Mouse (Mus musculus) kidney, postnatal 10 days (tissue): ENCODE results near the gene Dnase2b.

Experiments used
- DNase-seq: peaks from one replicate; pipeline ENCODE4 v3.0.0; 2021; ENCODE audit warnings: mixed read lengths

The Dnase2b gene

GRCm38 (mm10) chr3:146615496-146615895, at the start of gene Dnase2b:
TSS of gene Dnase2b (minus strand) at chr3:146615596.
- no peak for DNase-seq

GRCm38 (mm10) chr3:146661907-146662306, 46.5 kb upstream of the Dnase2b start:
- no peak for DNase-seq

- DNase-seq = no peak
Observed at GRCm38 (mm10) chr3:146661001-146661400, 45.6 kb upstream of the Dnase2b start.

GRCm38 (mm10) chr3:146659321-146659720, 43.9 kb upstream of the Dnase2b start:
- no peak for DNase-seq

- no peak for DNase-seq
Observed at GRCm38 (mm10) chr3:146658061-146658639, 42.8 kb upstream of the Dnase2b start.

- no peak for DNase-seq
Observed at GRCm38 (mm10) chr3:146657433-146657832, 42.0 kb upstream of the Dnase2b start.

GRCm38 (mm10) chr3:146655111-146655577, 39.7 kb upstream of the Dnase2b start:
- no peak for DNase-seq

GRCm38 (mm10) chr3:146653692-146654091, 38.3 kb upstream of the Dnase2b start:
- no peak for DNase-seq

- DNase-seq = no peak
Observed at GRCm38 (mm10) chr3:146652431-146652830, 37.0 kb upstream of the Dnase2b start.

- DNase-seq = no peak
Observed at GRCm38 (mm10) chr3:146651217-146651616, 35.8 kb upstream of the Dnase2b start, which contains the start of gene 4930503B20Rik. TSS of gene 4930503B20Rik (minus strand) at chr3:146651317.

- DNase-seq = no peak
Observed at GRCm38 (mm10) chr3:146650716-146651115, 35.3 kb upstream of the Dnase2b start.

- DNase-seq = no peak
Observed at GRCm38 (mm10) chr3:146649311-146649894, 34.0 kb upstream of the Dnase2b start.

- DNase-seq = peak; percentile 48
Observed at GRCm38 (mm10) chr3:146641818-146642427, 26.5 kb upstream of the Dnase2b start.

- DNase-seq = no peak
Observed at GRCm38 (mm10) chr3:146632506-146632905, 17.1 kb upstream of the Dnase2b start.

GRCm38 (mm10) chr3:146628227-146628982, 13.0 kb upstream of the Dnase2b start:
- DNase-seq = peak; percentile 8

- no peak for DNase-seq
Observed at GRCm38 (mm10) chr3:146625766-146626165, 10.4 kb upstream of the Dnase2b start.

GRCm38 (mm10) chr3:146621966-146622365, 6.6 kb upstream of the Dnase2b start:
- no peak for DNase-seq

- no peak for DNase-seq
Observed at GRCm38 (mm10) chr3:146620555-146621249, 5.3 kb upstream of the Dnase2b start.

- no peak for DNase-seq
Observed at GRCm38 (mm10) chr3:146620101-146620500, 4.7 kb upstream of the Dnase2b start.

- DNase-seq = no peak
Observed at GRCm38 (mm10) chr3:146618357-146618756, 3.0 kb upstream of the Dnase2b start.

GRCm38 (mm10) chr3:146617946-146618345, 2.5 kb upstream of the Dnase2b start:
- DNase-seq = no peak

- no peak for DNase-seq
Observed at GRCm38 (mm10) chr3:146616533-146617283, 1.3 kb upstream of the Dnase2b start.
